Mouse (Mus musculus) kidney, embryonic 16.5 days (tissue): ENCODE measurements around the gene Gm7029. TPM values are rescaled to one million over a fixed set of nuclear protein-coding genes. Genes with fewer than 3 reads are reported as not detected.
"Not testable (repeated sequence)": the region's sequence is repeated elsewhere in the genome, so short reads cannot be mapped to it uniquely, and the experiment has no call there.

Experiments
- ATAC-seq: fragments of 200-750 bp; cut with Nextera tagmentation; 2 replicates; pipeline ENCODE4 v1.8.0; 2017; ENCODE audit warnings: moderate TSS enrichment; ENCODE audit not compliant: low FRiP score, low TSS enrichment
- H3K27ac ChIP-seq: fragments of 300-500 bp; sonication (generic); 2 replicates; pipeline ENCODE4 v1.5.1; 2014; ENCODE audit warnings: low read length
- H3K27me3 ChIP-seq: fragments of 300-500 bp; sonication (generic); 2 replicates; pipeline ENCODE4 v1.6.1; 2014; ENCODE audit warnings: low read length, control low read depth, mixed read lengths; ENCODE audit not compliant: insufficient read depth
- H3K36me3 ChIP-seq: fragments of 300-500 bp; sonication (generic); 2 replicates; pipeline ENCODE4 v1.6.1; 2014; ENCODE audit warnings: low read length, control low read depth, mixed read lengths; ENCODE audit not compliant: insufficient read depth
- H3K4me1 ChIP-seq: fragments of 300-500 bp; sonication (generic); 2 replicates; pipeline ENCODE4 v1.6.1; 2014; ENCODE audit warnings: low read length, control low read depth, mixed read lengths; ENCODE audit not compliant: insufficient read depth
- H3K4me2 ChIP-seq: fragments of 300-500 bp; sonication (generic); replicated peaks from 2 replicates; pipeline ENCODE4 v1.6.1; 2014; ENCODE audit warnings: low read depth, low read length
- H3K4me3 ChIP-seq: fragments of 300-500 bp; sonication (generic); 2 replicates; pipeline ENCODE4 v1.5.1; 2014; ENCODE audit warnings: mild to moderate bottlenecking, low read length
- H3K9ac ChIP-seq: fragments of 300-500 bp; sonication (generic); replicated peaks from 2 replicates; pipeline ENCODE4 v1.6.1; 2014; ENCODE audit warnings: low read length
- H3K9me3 ChIP-seq: fragments of 300-500 bp; sonication (generic); 2 replicates; pipeline ENCODE4 v1.6.1; 2016; ENCODE audit warnings: low read length, control low read depth
- WGBS: fragments of 180-500 bp; shearing (Covaris S2); extraction: QIAGEN DNeasy Blood & Tissue Kit; methylation state at CpG from one replicate; pipeline ENCODE4 v1.1.7; 2014; 5-methylcytosine and 5-hydroxymethylcytosine counted together
- polyA plus RNA-seq: library from polyadenylated mRNA; unstranded; fragments of >200 nt; fragmentation: Nextera tagmentation; extraction: Ambion mirVana; gene quantifications from 2 replicates; pipeline ENCODE4 v1.2.1, GENCODE M21; 2015

The Gm7029 gene
- polyA plus RNA-seq, 1 experiment from 2014 or later = not detected

- no peaks in the 10 kb centered on the region for H3K27me3 ChIP-seq
- no peak for ATAC-seq
- H3K27ac ChIP-seq = no peak overlapping the region
- no peak overlapping the region for H3K4me2 ChIP-seq
- 63% methylated on average over 4 of the region's 4 CpGs for WGBS
- no peaks in the 10 kb centered on the region for H3K9me3 ChIP-seq
- no peaks in the 10 kb centered on the region for H3K4me1 ChIP-seq
- H3K9ac ChIP-seq = no peak overlapping the region
- no peaks in the 10 kb centered on the region for H3K36me3 ChIP-seq
- H3K4me3 ChIP-seq = no peak overlapping the region
Observed at GRCm38 (mm10) chr17:33901653-33902052, 28.0 kb downstream of the Gm7029 start.

GRCm38 (mm10) chr17:33902079-33902478, 28.4 kb downstream of the Gm7029 start:
- Histone ChIP-seq H3K36me3 (no peaks in the 10 kb centered on the region), H3K9me3 (no peaks in the 10 kb centered on the region), H3K9ac (no peak overlapping the region), H3K4me1 (no peaks in the 10 kb centered on the region), H3K27ac (no peak overlapping the region), H3K4me3 (no peak overlapping the region), H3K27me3 (no peaks in the 10 kb centered on the region), H3K4me2 (no peak overlapping the region)
- 22% methylated on average over 4 of the region's 4 CpGs for WGBS
- no peak for ATAC-seq

GRCm38 (mm10) chr17:33902491-33902890, 28.9 kb downstream of the Gm7029 start:
- WGBS = 76% methylated on average over 7 of the region's 7 CpGs
- no peak overlapping the region for H3K27ac ChIP-seq
- no peaks in the 10 kb centered on the region for H3K36me3 ChIP-seq
- H3K27me3 ChIP-seq = no peaks in the 10 kb centered on the region
- no peaks in the 10 kb centered on the region for H3K9me3 ChIP-seq
- no peak for ATAC-seq
- H3K4me2 ChIP-seq = no peak overlapping the region
- no peak overlapping the region for H3K9ac ChIP-seq
- H3K4me3 ChIP-seq = no peak overlapping the region
- H3K4me1 ChIP-seq = no peaks in the 10 kb centered on the region

- WGBS = 73% methylated on average over 6 of the region's 6 CpGs
- H3K4me2 ChIP-seq, ATAC-seq, H3K27me3 ChIP-seq, H3K9ac ChIP-seq, H3K36me3 ChIP-seq, H3K27ac ChIP-seq, H3K4me3 ChIP-seq, H3K9me3 ChIP-seq, H3K4me1 ChIP-seq: not testable (repeated sequence)
Observed at GRCm38 (mm10) chr17:33903911-33904651, 30.4 kb downstream of the Gm7029 start.

- not testable (repeated sequence) for H3K27me3 ChIP-seq, H3K4me3 ChIP-seq, H3K9ac ChIP-seq, H3K27ac ChIP-seq, H3K36me3 ChIP-seq, H3K4me2 ChIP-seq, H3K4me1 ChIP-seq, H3K9me3 ChIP-seq, ATAC-seq
- 49% methylated on average over 3 of the region's 4 CpGs for WGBS
Observed at GRCm38 (mm10) chr17:33904835-33905234, 31.2 kb downstream of the Gm7029 start, which contains the start of gene Platr17. Platr17 (plus strand) TSS chr17:33905135.

- under 1% methylated on average over 44 of the region's 44 CpGs for WGBS
- H3K4me2 ChIP-seq = peak overlapping the region; percentile 87
- H3K9me3 ChIP-seq = no peaks in the 10 kb centered on the region
- H3K27ac ChIP-seq = peak overlapping the region; percentile 90
- H3K36me3 ChIP-seq = peaks cover 20% of the 10 kb centered on the region
- peaks cover 30% of the 10 kb centered on the region for H3K4me1 ChIP-seq
- H3K9ac ChIP-seq = peak overlapping the region; percentile 77
- no peaks in the 10 kb centered on the region for H3K27me3 ChIP-seq
- ATAC-seq = peak; percentile 40
- peak overlapping the region; percentile 93 for H3K4me3 ChIP-seq
Observed at GRCm38 (mm10) chr17:33908331-33909076, 34.9 kb downstream of the Gm7029 start.

GRCm38 (mm10) chr17:33909077-33909868, 35.6 kb downstream of the Gm7029 start, which contains the start of gene Daxx:
Daxx (plus strand) TSS chr17:33909414.
- under 1% methylated on average over 68 of the region's 68 CpGs for WGBS
- H3K36me3 ChIP-seq = peaks cover 28% of the 10 kb centered on the region
- peak within 1 kb of the TSS; percentile 92 for H3K27ac ChIP-seq
- H3K27me3 ChIP-seq = no peaks in the 10 kb centered on the region
- peak; percentile 96 for ATAC-seq
- peak within 1 kb of the TSS; percentile 92 for H3K9ac ChIP-seq
- H3K4me2 ChIP-seq = peak within 1 kb of the TSS; percentile 87
- no peaks in the 10 kb centered on the region for H3K9me3 ChIP-seq
- peak within 1 kb of the TSS; percentile 93 for H3K4me3 ChIP-seq
- peaks cover 30% of the 10 kb centered on the region for H3K4me1 ChIP-seq

- H3K36me3 ChIP-seq = peaks cover 34% of the 10 kb centered on the region
- peak overlapping the region; percentile 92 for H3K27ac ChIP-seq
- peak overlapping the region; percentile 77 for H3K4me2 ChIP-seq
- peak overlapping the region; percentile 93 for H3K4me3 ChIP-seq
- WGBS = 0% methylated on average over 14 of the region's 14 CpGs
- H3K4me1 ChIP-seq = peaks cover 36% of the 10 kb centered on the region
- H3K27me3 ChIP-seq = no peaks in the 10 kb centered on the region
- peak; percentile 2 for ATAC-seq
- no peaks in the 10 kb centered on the region for H3K9me3 ChIP-seq
- peak overlapping the region; percentile 92 for H3K9ac ChIP-seq
Observed at GRCm38 (mm10) chr17:33909869-33910250, 36.2 kb downstream of the Gm7029 start.

- Histone ChIP-seq H3K4me2 (peak overlapping the region; percentile 77), H3K9ac (peak overlapping the region; percentile 92), H3K9me3 (no peaks in the 10 kb centered on the region), H3K27ac (peak overlapping the region; percentile 92), H3K4me1 (peaks cover 42% of the 10 kb centered on the region), H3K4me3 (peak overlapping the region; percentile 93), H3K27me3 (no peaks in the 10 kb centered on the region), H3K36me3 (peaks cover 35% of the 10 kb centered on the region)
- 51% methylated on average over 11 of the region's 11 CpGs for WGBS
- no peak for ATAC-seq
Observed at GRCm38 (mm10) chr17:33910346-33911051, 36.9 kb downstream of the Gm7029 start.
